Mouse (Mus musculus) embryonic fibroblast, embryonic 13.5 days (primary cell): ENCODE results near the gene Ank2.

Experiments
- CTCF ChIP-seq: IDR thresholded peaks from 2 replicates; pipeline ENCODE4 v1.5.1; 2011; ENCODE audit warnings: mild to moderate bottlenecking, control low read depth, low read length, moderate library complexity, borderline replicate concordance; ENCODE audit not compliant: insufficient read depth
- POLR2A ChIP-seq: IDR thresholded peaks from 2 replicates; pipeline ENCODE4 v1.6.1; 2011; ENCODE audit warnings: low read depth, mild to moderate bottlenecking, control low read depth, low read length, moderate library complexity

DNA sequence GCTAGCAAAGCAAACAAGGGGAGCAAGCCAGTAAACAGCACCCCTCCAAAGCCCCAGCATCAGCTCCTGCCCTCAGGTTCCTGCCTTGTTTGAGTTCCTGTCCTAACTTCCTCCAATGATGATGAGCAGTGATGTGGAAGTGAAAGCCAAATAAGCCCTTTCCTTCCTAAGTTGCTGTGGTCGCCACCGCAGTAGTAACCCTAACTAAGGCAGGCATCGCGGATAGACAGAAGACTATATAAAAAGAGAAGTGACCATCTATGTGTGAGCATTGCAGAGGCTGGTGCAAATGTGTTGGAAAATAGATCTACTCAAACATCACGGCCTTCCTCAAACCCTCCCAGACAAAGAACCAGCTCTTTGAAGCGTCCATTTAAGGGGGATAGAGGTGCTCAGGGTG lies 167.6 kb downstream of the Ank2 start:
- no peak for TF ChIP-seq CTCF
- TF ChIP-seq POLR2A = no peak
